Mouse (Mus musculus) hindbrain, embryonic 14.5 days (tissue): Measurements from ENCODE around the gene Syce2. TPM values are rescaled to one million over a fixed set of nuclear protein-coding genes. Genes with fewer than 3 reads are reported as not detected.

Source experiments
- ATAC-seq: fragments of 200-750 bp; cut with Nextera tagmentation; 2 replicates; pipeline ENCODE4 v1.8.0; 2017; ENCODE audit warnings: moderate number of reproducible peaks, mild to moderate bottlenecking, moderate TSS enrichment, moderate library complexity; ENCODE audit not compliant: low FRiP score
- DNase-seq: peaks from one replicate; pipeline ENCODE4 v3.0.0-alpha.2; 2015; ENCODE audit warnings: low spot score
- H3K27ac ChIP-seq: fragments of 300-500 bp; sonication (generic); 2 replicates; pipeline ENCODE4 v1.5.1; 2014; ENCODE audit warnings: mild to moderate bottlenecking, moderate library complexity
- H3K27me3 ChIP-seq: fragments of 300-500 bp; sonication (generic); 2 replicates; pipeline ENCODE4 v1.6.1; 2014; ENCODE audit warnings: mild to moderate bottlenecking, low read length, mixed read lengths; ENCODE audit not compliant: control insufficient read depth, insufficient read depth
- H3K36me3 ChIP-seq: fragments of 300-500 bp; sonication (generic); replicated peaks from 2 replicates; pipeline ENCODE4 v1.6.1; 2014; ENCODE audit not compliant: control insufficient read depth, insufficient read depth
- H3K4me1 ChIP-seq: fragments of 300-500 bp; sonication (generic); replicated peaks from 2 replicates; pipeline ENCODE4 v1.6.1; 2014; ENCODE audit warnings: antibody characterized with exemption, low read length, mixed read lengths; ENCODE audit not compliant: control insufficient read depth, insufficient read depth
- H3K4me2 ChIP-seq: fragments of 300-500 bp; sonication (generic); replicated peaks from 2 replicates; pipeline ENCODE4 v1.6.1; 2014; ENCODE audit warnings: mild to moderate bottlenecking, moderate library complexity
- H3K4me3 ChIP-seq: fragments of 300-500 bp; sonication (generic); replicated peaks from 2 replicates; pipeline ENCODE4 v1.5.1; 2014; ENCODE audit warnings: mild to moderate bottlenecking, low read length
- H3K9ac ChIP-seq: fragments of 300-500 bp; sonication (generic); 2 replicates; pipeline ENCODE4 v1.6.1; 2014
- H3K9me3 ChIP-seq: fragments of 300-500 bp; sonication (generic); 2 replicates; pipeline ENCODE4 v1.6.1; 2016; ENCODE audit warnings: low read length; ENCODE audit not compliant: control insufficient read depth
- WGBS: fragments of 180-500 bp; shearing (Covaris S2); extraction: QIAGEN DNeasy Blood & Tissue Kit; methylation state at CpG from one replicate; pipeline ENCODE4 v1.1.7; 2014; 5-methylcytosine and 5-hydroxymethylcytosine counted together
- polyA plus RNA-seq: library from polyadenylated mRNA; unstranded; fragments of >200 nt; fragmentation: Nextera tagmentation; extraction: Ambion mirVana; gene quantifications from 2 replicates; pipeline ENCODE4 v1.2.1, GENCODE M21; 2014

The Syce2 gene
- polyA plus RNA-seq, 1 experiment from 2014 or later = 27.7 TPM

- no peaks in the 10 kb centered on the region for H3K9me3 ChIP-seq
- WGBS = 0% methylated on average over 11 of the region's 11 CpGs
- peak within 1 kb of the TSS; percentile 60 for H3K4me3 ChIP-seq
- peak within 1 kb of the TSS; percentile 0; the same call in 1 of the 2 replicates for H3K27ac ChIP-seq
- H3K4me1 ChIP-seq = peaks cover 14% of the 10 kb centered on the region
- peak within 1 kb of the TSS; percentile 83 for H3K4me2 ChIP-seq
- ATAC-seq = peak; percentile 99
- H3K9ac ChIP-seq = peak within 1 kb of the TSS; percentile 84
- no peaks in the 10 kb centered on the region for H3K27me3 ChIP-seq
- 0 out of 2 replicates have a peak, but pooled peaks cover 6% of the 10 kb centered on the region for H3K36me3 ChIP-seq
- DNase-seq = peak; percentile 90
Measured at GRCm38 (mm10) chr8:84893709-84894134, 21.8 kb downstream of the Syce2 start, which contains the start of gene Gcdh. Gcdh (minus strand) TSS chr8:84893921.

- Histone ChIP-seq H3K4me3 (no peak overlapping the region), H3K27me3 (no peaks in the 10 kb centered on the region), H3K4me1 (peaks cover 14% of the 10 kb centered on the region), H3K36me3 (no peaks in the 10 kb centered on the region), H3K27ac (no peak overlapping the region), H3K9ac (no peak overlapping the region), H3K9me3 (no peaks in the 10 kb centered on the region), H3K4me2 (no peak overlapping the region)
- DNase-seq (no peak), ATAC-seq (no peak)
- WGBS = 90% methylated on average over 5 of the region's 5 CpGs
Measured at GRCm38 (mm10) chr8:84895963-84896362, 24.1 kb downstream of the Syce2 start.

GRCm38 (mm10) chr8:84901071-84901470 is 29.2 kb downstream of the Syce2 start:
- no peaks in the 10 kb centered on the region for H3K36me3 ChIP-seq
- no peaks in the 10 kb centered on the region for H3K9me3 ChIP-seq
- no peak for ATAC-seq
- H3K9ac ChIP-seq = no peak overlapping the region
- no peak overlapping the region for H3K4me3 ChIP-seq
- H3K4me1 ChIP-seq = peaks cover 10% of the 10 kb centered on the region
- no peak overlapping the region for H3K4me2 ChIP-seq
- DNase-seq = no peak
- WGBS = 70% methylated on average over 4 of the region's 4 CpGs
- H3K27me3 ChIP-seq = peaks cover 16% of the 10 kb centered on the region; the same call in 1 of the 2 replicates
- no peak overlapping the region for H3K27ac ChIP-seq

GRCm38 (mm10) chr8:84901752-84902151 is 29.8 kb downstream of the Syce2 start, which contains the start of gene Klf1:
Klf1 (plus strand) TSS chr8:84901928.
- Histone ChIP-seq H3K4me1 (peaks cover 10% of the 10 kb centered on the region), H3K9me3 (no peaks in the 10 kb centered on the region), H3K4me2 (peak within 1 kb of the TSS; percentile 90), H3K9ac (peak within 1 kb of the TSS; percentile 60), H3K36me3 (no peaks in the 10 kb centered on the region; the same call in 1 of the 2 replicates), H3K27ac (no peak within 1 kb of the TSS), H3K4me3 (peak within 1 kb of the TSS; percentile 41), H3K27me3 (peaks cover 16% of the 10 kb centered on the region; the same call in 1 of the 2 replicates)
- DNase-seq (no peak), ATAC-seq (no peak)
- WGBS = 77% methylated on average over 3 of the region's 3 CpGs

GRCm38 (mm10) chr8:84902367-84902919 is 30.5 kb downstream of the Syce2 start:
- DNase-seq = no peak

GRCm38 (mm10) chr8:84902920-84903661 is 31.2 kb downstream of the Syce2 start:
- under 1% methylated on average over 68 of the region's 68 CpGs for WGBS
- peaks cover 16% of the 10 kb centered on the region; the same call in 1 of the 2 replicates for H3K27me3 ChIP-seq

More at GRCm38 (mm10) chr8:84902367-84902919, 30.5 kb downstream of the Syce2 start:
- WGBS = 4% methylated on average over 24 of the region's 24 CpGs
- Histone ChIP-seq H3K36me3 (no peaks in the 10 kb centered on the region; the same call in 1 of the 2 replicates), H3K4me2 (peak overlapping the region; percentile 90), H3K9me3 (no peaks in the 10 kb centered on the region), H3K9ac (peak overlapping the region; percentile 60), H3K4me1 (peaks cover 10% of the 10 kb centered on the region), H3K27ac (no peak overlapping the region), H3K27me3 (peaks cover 16% of the 10 kb centered on the region; the same call in 1 of the 2 replicates), H3K4me3 (peak overlapping the region; percentile 41)
- ATAC-seq = peak; percentile 9; the same call in 1 of the 2 replicates

GRCm38 (mm10) chr8:84904351-84904750 is 32.4 kb downstream of the Syce2 start:
- H3K4me2 ChIP-seq = no peak overlapping the region
- H3K4me3 ChIP-seq = no peak overlapping the region
- H3K27ac ChIP-seq = no peak overlapping the region
- ATAC-seq (no peak), DNase-seq (no peak)
- H3K36me3 ChIP-seq = no peaks in the 10 kb centered on the region; the same call in 1 of the 2 replicates
- peaks cover 17% of the 10 kb centered on the region; the same call in 1 of the 2 replicates for H3K27me3 ChIP-seq
- WGBS = 93% methylated on average over 7 of the region's 7 CpGs
- no peak overlapping the region for H3K9ac ChIP-seq
- H3K4me1 ChIP-seq = peaks cover 16% of the 10 kb centered on the region
- no peaks in the 10 kb centered on the region for H3K9me3 ChIP-seq

More at GRCm38 (mm10) chr8:84902920-84903661, 31.2 kb downstream of the Syce2 start:
- peak overlapping the region; percentile 41 for H3K4me3 ChIP-seq
- peak overlapping the region; percentile 90 for H3K4me2 ChIP-seq
- ATAC-seq (peak; percentile 81), DNase-seq (peak; percentile 80)
- H3K9me3 ChIP-seq = no peaks in the 10 kb centered on the region
- H3K4me1 ChIP-seq = peaks cover 10% of the 10 kb centered on the region
- H3K9ac ChIP-seq = peak overlapping the region; percentile 60
- no peak overlapping the region for H3K27ac ChIP-seq
- H3K36me3 ChIP-seq = no peaks in the 10 kb centered on the region; the same call in 1 of the 2 replicates

GRCm38 (mm10) chr8:84907037-84907436 is 35.1 kb downstream of the Syce2 start:
- Histone ChIP-seq H3K9ac (no peak overlapping the region), H3K27ac (no peak overlapping the region), H3K36me3 (peaks cover 21% of the 10 kb centered on the region), H3K4me2 (no peak overlapping the region), H3K4me1 (peaks cover 16% of the 10 kb centered on the region), H3K4me3 (no peak overlapping the region), H3K9me3 (no peaks in the 10 kb centered on the region), H3K27me3 (peaks cover 30% of the 10 kb centered on the region)
- DNase-seq = no peak
- 86% methylated on average over 9 of the region's 9 CpGs for WGBS
- ATAC-seq = no peak

- no peak overlapping the region for H3K4me3 ChIP-seq
- no peak overlapping the region for H3K9ac ChIP-seq
- ATAC-seq = no peak
- H3K36me3 ChIP-seq = peaks cover 25% of the 10 kb centered on the region
- no peak overlapping the region for H3K4me2 ChIP-seq
- 79% methylated on average over 8 of the region's 8 CpGs for WGBS
- no peak for DNase-seq
- H3K9me3 ChIP-seq = no peaks in the 10 kb centered on the region
- peaks cover 16% of the 10 kb centered on the region for H3K4me1 ChIP-seq
- peaks cover 29% of the 10 kb centered on the region for H3K27me3 ChIP-seq
- H3K27ac ChIP-seq = no peak overlapping the region
Measured at GRCm38 (mm10) chr8:84907493-84907892, 35.6 kb downstream of the Syce2 start.
